ENCODE assay signal across 25 mouse cellular contexts in the genomic region with DNA sequence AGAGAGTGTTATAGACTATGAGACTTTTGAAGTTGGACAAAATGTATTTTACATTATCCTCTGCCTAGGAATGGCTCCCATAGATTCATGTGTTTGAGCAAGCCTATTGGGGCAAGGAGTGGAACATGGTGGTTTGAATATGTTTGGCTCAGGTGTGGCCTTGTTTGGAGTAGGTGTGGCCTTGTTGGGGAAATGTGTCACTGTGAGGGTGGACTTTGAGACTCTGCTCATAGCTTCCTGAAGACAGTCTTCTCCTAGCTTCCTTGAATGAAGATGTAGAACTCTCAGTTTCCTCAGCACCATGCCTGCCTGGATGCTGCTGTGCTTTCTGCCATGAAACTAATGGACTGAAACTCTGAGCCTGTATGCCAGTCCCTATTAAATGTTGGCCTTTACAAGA. TPM values are rescaled to one million over a fixed set of nuclear protein-coding genes. Genes with fewer than 3 reads are reported as not detected.
"Had no signal": no experiment of that assay in that cellular context is flagged by ENCODE, and none has a peak within 500 bp of the region (broad histone marks: within the 10 kb centered on the region; RNA-seq: fewer than 3 reads in every experiment).

No protein-coding gene starts in this region.

- H3K4me2 ChIP-seq: neural tube, embryonic 12.5 days; neural tube, embryonic 13.5 days; neural tube, embryonic 15.5 days; stomach, embryonic 15.5 days had no signal

- H3K36me3 ChIP-seq: neural tube, embryonic 12.5 days; neural tube, embryonic 13.5 days; neural tube, embryonic 15.5 days; stomach, embryonic 15.5 days had no signal

- DNase-seq: retina, postnatal 1 day; right cerebral cortex, adult 18-20 months; right cerebral cortex, postnatal 14 days; right cerebral cortex, postnatal 25 days; right cerebral cortex, postnatal 4 days; spleen, adult 18-20 months; thymus, adult 18-20 months; thymus, adult 2 months; thymus, postnatal 14 days; thymus, postnatal 25 days; thymus, postnatal 36 days; thymus, postnatal 4 days had no signal

- H3K9me3 ChIP-seq: neural tube, embryonic 12.5 days; neural tube, embryonic 13.5 days; neural tube, embryonic 15.5 days; stomach, embryonic 15.5 days had no signal

- H3K27me3 ChIP-seq: neural tube, embryonic 12.5 days; neural tube, embryonic 13.5 days; stomach, embryonic 15.5 days had no signal

- H3K27ac ChIP-seq: neural tube, embryonic 12.5 days; neural tube, embryonic 13.5 days; neural tube, embryonic 15.5 days; stomach, embryonic 15.5 days had no signal

- H3K4me1 ChIP-seq: neural tube, embryonic 12.5 days; neural tube, embryonic 13.5 days; neural tube, embryonic 15.5 days; stomach, embryonic 15.5 days had no signal

- H3K9ac ChIP-seq: neural tube, embryonic 12.5 days; neural tube, embryonic 13.5 days; neural tube, embryonic 15.5 days; stomach, embryonic 15.5 days had no signal

- H3K4me3 ChIP-seq: neural tube, embryonic 12.5 days; neural tube, embryonic 13.5 days; neural tube, embryonic 15.5 days; stomach, embryonic 15.5 days had no signal

RNA-seq across cellular contexts. Expression of a gene that starts 3.9 kb away (rescaled TPM):
- total RNA-seq: neutrophil, adult 5-6 weeks had no signal
- polyA plus RNA-seq: neural tube, embryonic 12.5 days; neural tube, embryonic 13.5 days; neural tube, embryonic 14.5 days; neural tube, embryonic 15.5 days; small intestine, adult 2 months; spleen, adult 2 months; stomach, embryonic 14.5 days; stomach, embryonic 15.5 days; stomach, embryonic 16.5 days; testis, adult 2 months; thymus, adult 2 months; thymus, postnatal 0 days; urinary bladder, adult 2 months had no signal

RNA-seq across cellular contexts. Expression of a gene that starts 38.7 kb away (rescaled TPM):
- total RNA-seq: neutrophil, adult 5-6 weeks had no signal
- polyA plus RNA-seq: neural tube, embryonic 13.5 days; small intestine, adult 2 months; spleen, adult 2 months; stomach, embryonic 14.5 days; stomach, embryonic 15.5 days; stomach, embryonic 16.5 days; urinary bladder, adult 2 months had no signal

RNA-seq across cellular contexts. Expression of a gene that starts 58.1 kb away (rescaled TPM):
- total RNA-seq: neutrophil, adult 5-6 weeks had no signal
- polyA plus RNA-seq: neural tube, embryonic 12.5 days; neural tube, embryonic 13.5 days; neural tube, embryonic 14.5 days; neural tube, embryonic 15.5 days; small intestine, adult 2 months; spleen, adult 2 months; stomach, embryonic 14.5 days; stomach, embryonic 15.5 days; stomach, embryonic 16.5 days; testis, adult 2 months; thymus, adult 2 months; thymus, postnatal 0 days; urinary bladder, adult 2 months had no signal
